Comparison of ENCODE assay signal across 30 mouse cellular contexts in genomic region chr14:120925731-120926585, GRCm38 (mm10). TPM values are rescaled to one million over a fixed set of nuclear protein-coding genes. Genes with fewer than 3 reads are reported as not detected.
A peak's percentile ranks its signal among the peaks of the same experiment; 100 is the strongest.
DNase-seq lines count a peak whose midpoint lies in the region; ATAC-seq and TF ChIP-seq lines count a peak whose summit lies in the region.
"Had no signal": no experiment of that assay in that cellular context is flagged by ENCODE, and none has a peak within 500 bp of the region (broad histone marks: within the 10 kb centered on the region; RNA-seq: fewer than 3 reads in every experiment).

No protein-coding gene starts in this region.

- H3K4me2 ChIP-seq in stomach, postnatal 0 days (replicated peaks; ENCODE audit: low read depth) = no peak overlapping the region
- no peak overlapping the region for H3K4me2 ChIP-seq in kidney, embryonic 14.5 days (replicated peaks; ENCODE audit: low read depth, low read length)
- H3K4me2 ChIP-seq: embryonic facial prominence, embryonic 13.5 days; heart, embryonic 13.5 days; hindbrain, embryonic 14.5 days had no signal

- TF ChIP-seq POLR2A in bone marrow macrophage, adult 2 months (IDR thresholded peaks at IDR 0.05; ENCODE audit: borderline replicate concordance, low read depth, low read length) = no peak

- H3K79me2 ChIP-seq in macrophage (ENCODE audit: inconsistent target) = no peaks in the 10 kb centered on the region; the same call in 1 of the 2 replicates

- intact Hi-C loops in gastrocnemius, adult 2 months (cut with DNase I) = no loop called here

- peaks cover 25% of the 10 kb centered on the region for H3K4me1 ChIP-seq in bone marrow macrophage, adult 2 months (ENCODE audit: control insufficient read depth, insufficient read depth, low read length)
- H3K4me1 ChIP-seq in stomach, postnatal 0 days (replicated peaks; ENCODE audit: control insufficient read depth, insufficient read depth) = no peaks in the 10 kb centered on the region
- H3K4me1 ChIP-seq in kidney, embryonic 14.5 days (ENCODE audit: control insufficient read depth, insufficient read depth, low read length) = no peaks in the 10 kb centered on the region
- H3K4me1 ChIP-seq: embryonic facial prominence, embryonic 10.5 days; embryonic facial prominence, embryonic 13.5 days; heart, embryonic 10.5 days; heart, embryonic 13.5 days had no signal

- H3K9me3 ChIP-seq in stomach, postnatal 0 days (ENCODE audit: control insufficient read depth, low read length) = no peaks in the 10 kb centered on the region
- H3K9me3 ChIP-seq in kidney, embryonic 14.5 days (ENCODE audit: control insufficient read depth, low read length) = no peaks in the 10 kb centered on the region
- H3K9me3 ChIP-seq: embryonic facial prominence, embryonic 10.5 days; embryonic facial prominence, embryonic 13.5 days; heart, embryonic 10.5 days; heart, embryonic 13.5 days had no signal

- ATAC-seq in stomach, postnatal 0 days (ENCODE audit: low FRiP score, low TSS enrichment) = no peak
- ATAC-seq in kidney, embryonic 14.5 days (ENCODE audit: low FRiP score, low TSS enrichment) = no peak
- ATAC-seq: CD4-positive, CD25-positive, alpha-beta regulatory T cell, adult 4 months; forebrain, embryonic 14.5 days; forebrain, postnatal 0 days; hindbrain, postnatal 0 days; inflammation-experienced regulatory T-cells, adult 6 months; intestine, embryonic 16.5 days; Patski had no signal

- H3K9ac ChIP-seq in stomach, postnatal 0 days (ENCODE audit: low read length) = no peak overlapping the region
- no peak overlapping the region for H3K9ac ChIP-seq in kidney, embryonic 14.5 days (ENCODE audit: low read depth, low read length)
- H3K9ac ChIP-seq: embryonic facial prominence, embryonic 13.5 days; forebrain, postnatal 0 days; heart, embryonic 13.5 days; hindbrain, embryonic 14.5 days had no signal

- peaks cover 53% of the 10 kb centered on the region for H3K36me3 ChIP-seq in macrophage (ENCODE audit: inconsistent target)
- H3K36me3 ChIP-seq in stomach, postnatal 0 days (ENCODE audit: control insufficient read depth, insufficient read depth, low read length) = peaks cover 36% of the 10 kb centered on the region
- peaks cover 94% of the 10 kb centered on the region for H3K36me3 ChIP-seq in kidney, embryonic 14.5 days (ENCODE audit: control insufficient read depth, insufficient read depth, low read length)

- no peak for DNase-seq in gastrocnemius, adult 2 months
- no peak for DNase-seq in gastrocnemius, adult 18-20 months (ENCODE audit: low spot score)
- peak; percentile 72 for DNase-seq in 416B (ENCODE audit: low read depth)
- DNase-seq in stomach, postnatal 0 days (ENCODE audit: low spot score) = no peak
- no peak for DNase-seq in kidney, postnatal 10 days
- DNase-seq: cerebellum, adult 11-12 months; cerebellum, adult 8-10 months; cerebellum, postnatal 10 days; cerebellum, postnatal 36 days; embryo, embryonic 11 days; forebrain, postnatal 0 days; gastrocnemius, postnatal 10 days; gastrocnemius, postnatal 36 days; heart, adult 2 months; heart, postnatal 14 days; heart, postnatal 4 days had no signal

- H3K27ac ChIP-seq in gastrocnemius, adult 2 months = peak overlapping the region; percentile 9; the same call in 1 of the 2 replicates
- peak overlapping the region; percentile 94 for H3K27ac ChIP-seq in bone marrow macrophage, adult 2 months (ENCODE audit: insufficient read depth, low read depth, low read length)
- peak overlapping the region; percentile 84 for H3K27ac ChIP-seq in macrophage
- no peak overlapping the region for H3K27ac ChIP-seq in stomach, postnatal 0 days (replicated peaks)
- no peak overlapping the region for H3K27ac ChIP-seq in kidney, embryonic 14.5 days (ENCODE audit: low read depth, low read length)
- H3K27ac ChIP-seq: embryonic facial prominence, embryonic 10.5 days; embryonic facial prominence, embryonic 13.5 days; heart, adult 2 months; heart, embryonic 10.5 days; heart, embryonic 13.5 days; hindbrain, embryonic 14.5 days; hindbrain, postnatal 0 days had no signal

- no peak for TF ChIP-seq CTCF in gastrocnemius, adult 2 months (IDR thresholded peaks at IDR 0.05)
- no peak for TF ChIP-seq CTCF in bone marrow macrophage, adult 2 months (IDR thresholded peaks at IDR 0.05; ENCODE audit: low read depth, low read length)
- TF ChIP-seq CTCF in stomach, postnatal 0 days (IDR thresholded peaks at IDR 0.05; ENCODE audit: low read depth) = no peak

- no peak overlapping the region for H3K4me3 ChIP-seq in gastrocnemius, adult 2 months
- H3K4me3 ChIP-seq in bone marrow macrophage, adult 2 months (ENCODE audit: insufficient read depth, low read length) = no peak overlapping the region
- no peak overlapping the region for H3K4me3 ChIP-seq in macrophage (ENCODE audit: inconsistent target)
- no peak overlapping the region for H3K4me3 ChIP-seq in stomach, postnatal 0 days (ENCODE audit: low read depth, low read length)
- H3K4me3 ChIP-seq in kidney, embryonic 14.5 days (ENCODE audit: low read length) = no peak overlapping the region
- H3K4me3 ChIP-seq: embryonic facial prominence, embryonic 10.5 days; embryonic facial prominence, embryonic 13.5 days; heart, adult 2 months; heart, embryonic 10.5 days; heart, embryonic 13.5 days had no signal

- WGBS in macrophage (ENCODE audit: missing documents) = 86% methylated on average over 14 of the region's 14 CpGs
- WGBS in stomach, postnatal 0 days = 82% methylated on average over 14 of the region's 14 CpGs
- WGBS in kidney, embryonic 14.5 days = 94% methylated on average over 14 of the region's 14 CpGs

- no peak for TF ChIP-seq EP300 in stomach, postnatal 0 days (optimal IDR thresholded peaks at IDR 0.05)

- H3K27me3 ChIP-seq in stomach, postnatal 0 days (ENCODE audit: control insufficient read depth, insufficient read depth, low read length) = no peaks in the 10 kb centered on the region
- no peaks in the 10 kb centered on the region for H3K27me3 ChIP-seq in kidney, embryonic 14.5 days (ENCODE audit: control insufficient read depth, insufficient read depth, low read length)
- H3K27me3 ChIP-seq: embryonic facial prominence, embryonic 13.5 days; heart, embryonic 13.5 days; Patski had no signal

RNA-seq across cellular contexts. Expression of gene Ipo5, which starts 14.9 kb away (rescaled TPM):
- 100 to 1,000 TPM; 111 to 122 TPM for total RNA-seq in gastrocnemius, adult 2 months (2021)
- total RNA-seq in gastrocnemius, adult 18-20 months (2021) = 100 to 1,000 TPM; 115 to 124 TPM
- polyA plus RNA-seq in bone marrow macrophage, adult 2 months (2012; ENCODE audit: insufficient read depth, insufficient read length, missing spikeins) = 39.8 and 47.3 TPM in 2 replicates
- total RNA-seq in macrophage (2018; cell fraction: chromatin; rRNA removed) = 100 to 1,000 TPM in 6 of 26 experiments, 10 to 100 TPM in 20; 36.6 to 178 (median 66.2) TPM
- total RNA-seq in macrophage (2018; cell fraction: cytosol; rRNA removed) = 100 to 1,000 TPM in 13 of 26 experiments, 10 to 100 TPM in 13; 67.0 to 157 (median 105) TPM
- total RNA-seq in macrophage (2018; cell fraction: nucleus; rRNA removed) = 100 to 1,000 TPM in 6 of 26 experiments, 10 to 100 TPM in 20; 47.1 to 142 (median 74.6) TPM
- 97.0 to 133 TPM (median 123 TPM) in 3 replicates for polyA plus RNA-seq in macrophage (2018)
- 30.7 and 31.5 TPM in 2 replicates for polyA plus RNA-seq in stomach, postnatal 0 days (2015; fragmentation: Nextera tagmentation; extraction: Ambion mirVana)
- 77.8 and 143 TPM in 2 replicates for polyA plus RNA-seq in kidney, embryonic 14.5 days (2014; fragmentation: Nextera tagmentation; extraction: Ambion mirVana)

Comparison
In these comparisons a context has a peak if more than half of its experiments do, and no peak if none do; other contexts are left out.
1. H3K27ac ChIP-seq: peak in gastrocnemius, adult 2 months (single experiment), bone marrow macrophage, adult 2 months (single experiment) and macrophage (single experiment); none in stomach, postnatal 0 days (single experiment) and kidney, embryonic 14.5 days (single experiment).